Mouse (Mus musculus) skeletal muscle tissue, adult 2 months (tissue): ENCODE measurements at regions not wholly inside any gene's neighbourhood (a gene's known extent, or its start where the extent isn't known, plus 50 kb on each side); places are given as distances from the start of the nearest gene placed in this dataset.

Experiments used
- DNase-seq: peaks from one replicate; pipeline ENCODE4 v3.0.0-alpha.2; 2012; ENCODE audit warnings: low read depth, low spot score

GRCm38 (mm10) chr13:112168468-112168867 is 119.8 kb upstream of the Ankrd55 start:
- no peak for DNase-seq

GRCm38 (mm10) chr13:112170872-112171271 is 117.4 kb upstream of the Ankrd55 start:
- no peak for DNase-seq

GRCm38 (mm10) chr13:112171940-112172715 is 116.1 kb upstream of the Ankrd55 start:
- no peak for DNase-seq

GRCm38 (mm10) chr13:112173973-112174372 is 114.3 kb upstream of the Ankrd55 start:
- DNase-seq: no peak

- DNase-seq: no peak
Observed at GRCm38 (mm10) chr13:112178031-112178430, 110.2 kb upstream of the Ankrd55 start.

- no peak for DNase-seq
Observed at GRCm38 (mm10) chr13:112183996-112184395, 104.3 kb upstream of the Ankrd55 start.

GRCm38 (mm10) chr13:112185116-112185515 is 103.1 kb upstream of the Ankrd55 start:
- DNase-seq: no peak

GRCm38 (mm10) chr13:112187226-112187625 is 101.0 kb upstream of the Ankrd55 start:
- no peak for DNase-seq

- DNase-seq: no peak
Observed at GRCm38 (mm10) chr13:112188313-112188712, 99.9 kb upstream of the Ankrd55 start.

GRCm38 (mm10) chr13:112188741-112189476 is 99.3 kb upstream of the Ankrd55 start:
- no peak for DNase-seq

GRCm38 (mm10) chr13:112189605-112190004 is 98.6 kb upstream of the Ankrd55 start:
- DNase-seq: no peak

- no peak for DNase-seq
Observed at GRCm38 (mm10) chr13:112192192-112192905, 95.9 kb upstream of the Ankrd55 start.

- no peak for DNase-seq
Observed at GRCm38 (mm10) chr13:112193676-112194075, 94.6 kb upstream of the Ankrd55 start.

- no peak for DNase-seq
Observed at GRCm38 (mm10) chr13:112194991-112195390, 93.3 kb upstream of the Ankrd55 start.

- peak; percentile 25 for DNase-seq
Observed at GRCm38 (mm10) chr13:112196789-112197188, 91.5 kb upstream of the Ankrd55 start.

GRCm38 (mm10) chr13:112203721-112204120 is 84.5 kb upstream of the Ankrd55 start:
- no peak for DNase-seq

GRCm38 (mm10) chr13:112204204-112204603 is 84.0 kb upstream of the Ankrd55 start:
- DNase-seq: no peak

- no peak for DNase-seq
Observed at GRCm38 (mm10) chr13:112204813-112205212, 83.4 kb upstream of the Ankrd55 start.

- DNase-seq: no peak
Observed at GRCm38 (mm10) chr13:112207617-112208235, 80.5 kb upstream of the Ankrd55 start.

- DNase-seq: no peak
Observed at GRCm38 (mm10) chr13:112211841-112212240, 76.4 kb upstream of the Ankrd55 start.

- no peak for DNase-seq
Observed at GRCm38 (mm10) chr13:112212391-112212790, 75.9 kb upstream of the Ankrd55 start.

- no peak for DNase-seq
Observed at GRCm38 (mm10) chr13:112213652-112214081, 74.6 kb upstream of the Ankrd55 start.
